Mouse (Mus musculus) cerebellum, postnatal 25 days (tissue): ENCODE measurements around the gene Tm4sf1.

Experiments used
- DNase-seq, 2 experiments: peaks; one replicate each; pipeline ENCODE4 v3.0.0; 2021; ENCODE audit warnings: mixed read lengths in 2 of 2

Gene Tm4sf1

GRCm38 (mm10) chr3:57287438-57287837, 14.3 kb downstream of the Tm4sf1 start:
- DNase-seq: no peak

- DNase-seq: no peak
These were observed 23.6 kb downstream of the Tm4sf1 start for GRCm38 (mm10) chr3:57278225-57278624.

DNA sequence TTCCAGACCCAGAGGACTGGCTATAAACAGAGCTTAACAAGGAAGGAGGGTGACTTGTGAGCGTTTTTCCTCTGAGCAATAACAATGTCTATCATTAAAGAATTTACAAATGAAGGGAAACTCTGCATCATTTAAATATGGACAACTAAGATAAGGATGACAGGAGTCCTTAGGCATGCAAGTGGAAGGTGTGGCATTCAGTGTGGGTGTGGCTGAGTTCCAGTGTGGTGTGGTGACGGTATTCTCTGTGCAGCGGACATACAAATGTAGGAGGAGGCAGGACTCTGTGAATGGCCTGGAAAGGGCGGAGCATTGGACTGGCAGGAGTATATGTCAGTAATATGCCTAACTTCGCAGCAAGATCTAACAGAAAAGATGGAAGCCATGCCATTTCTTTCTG, 24.3 kb downstream of the Tm4sf1 start:
- DNase-seq: no peak

- no peak for DNase-seq
These were observed 25.0 kb downstream of the Tm4sf1 start for GRCm38 (mm10) chr3:57276821-57277220.

DNA sequence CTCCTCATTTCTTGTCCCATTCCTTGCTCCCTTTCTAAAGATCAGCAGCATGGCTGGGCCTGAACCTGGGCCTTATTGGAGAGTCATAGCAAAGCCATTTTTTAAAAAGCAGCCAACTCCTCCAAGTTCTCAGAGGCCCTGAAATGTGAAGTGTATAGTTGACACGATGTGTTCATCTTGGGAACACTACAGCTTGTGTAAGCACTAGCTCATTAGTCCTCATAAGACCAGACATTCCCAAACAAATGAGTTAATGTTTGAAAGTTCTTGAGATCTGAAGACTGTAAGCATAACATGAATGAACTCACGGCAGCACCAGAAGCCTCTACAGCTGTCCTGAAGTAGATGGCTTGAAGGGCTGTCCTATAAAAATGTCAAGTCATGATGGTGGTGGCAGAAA, 32.8 kb downstream of the Tm4sf1 start:
- DNase-seq: no peak

GRCm38 (mm10) chr3:57267559-57268173, 34.1 kb downstream of the Tm4sf1 start:
- peak; percentile 18 to 46 for DNase-seq

GRCm38 (mm10) chr3:57253041-57253440, 48.7 kb downstream of the Tm4sf1 start:
- no peak for DNase-seq

DNA sequence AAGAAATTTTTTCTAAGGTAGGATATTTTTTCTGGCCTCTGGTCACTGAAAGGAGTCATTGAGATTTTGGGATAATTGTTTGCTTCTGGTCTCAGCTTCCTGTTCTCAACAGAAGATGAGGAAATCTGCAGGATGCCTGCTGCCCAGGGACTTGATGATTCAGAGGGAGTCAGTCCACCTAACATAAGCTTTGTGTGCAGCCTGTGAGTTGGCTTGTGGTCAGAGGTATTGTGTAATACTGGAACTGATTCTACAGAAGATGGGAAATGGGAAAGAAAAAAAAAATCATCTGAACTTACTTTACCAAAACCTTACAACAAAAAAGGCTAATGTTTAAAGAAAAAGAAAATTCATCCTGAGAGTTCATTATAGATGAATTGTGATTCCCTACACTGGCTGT, 49.2 kb downstream of the Tm4sf1 start:
- DNase-seq: no peak

DNA sequence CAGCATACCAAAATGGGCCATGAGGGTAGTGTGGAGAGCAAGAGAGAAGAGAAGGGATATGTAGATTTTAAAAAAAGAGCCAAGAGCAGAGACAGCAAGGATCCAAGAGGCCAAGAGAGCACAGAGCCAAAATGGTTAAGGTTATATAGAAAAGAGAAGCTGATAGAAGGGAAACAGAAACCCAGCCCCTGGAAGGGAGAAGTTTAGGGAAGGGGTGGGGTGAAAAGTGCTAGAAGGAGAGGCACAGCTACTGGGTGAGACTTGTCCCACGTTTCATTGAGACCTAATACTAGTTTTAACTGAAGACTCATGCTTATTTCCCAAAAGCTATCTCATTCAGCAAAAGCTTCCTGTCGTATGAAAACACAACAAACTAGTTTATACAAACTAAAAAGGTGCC, 56.5 kb downstream of the Tm4sf1 start:
- no peak for DNase-seq
